Mouse (Mus musculus) liver, embryonic 16.5 days (tissue): ENCODE data around the gene Usp8. TPM values are rescaled to one million over a fixed set of nuclear protein-coding genes. Genes with fewer than 3 reads are reported as not detected.
A peak's percentile ranks its signal among the peaks of the same experiment; 100 is the strongest.

Experiments used
- ATAC-seq: fragments of 200-750 bp; cut with Nextera tagmentation; 2 replicates; pipeline ENCODE4 v1.8.0; 2017; ENCODE audit warnings: low read depth, mild to moderate bottlenecking, moderate number of reproducible peaks, moderate library complexity
- H3K27ac ChIP-seq: fragments of 300-500 bp; sonication (generic); 2 replicates; pipeline ENCODE4 v1.5.1; 2014; ENCODE audit warnings: mild to moderate bottlenecking, low read length
- H3K27me3 ChIP-seq: fragments of 300-500 bp; sonication (generic); 2 replicates; pipeline ENCODE4 v1.6.1; 2014; ENCODE audit warnings: low read depth, low read length, mixed read lengths; ENCODE audit not compliant: control insufficient read depth, insufficient read depth
- H3K36me3 ChIP-seq: fragments of 300-500 bp; sonication (generic); 2 replicates; pipeline ENCODE4 v1.6.1; 2014; ENCODE audit warnings: mild to moderate bottlenecking; ENCODE audit not compliant: control insufficient read depth, insufficient read depth
- H3K4me1 ChIP-seq: fragments of 300-500 bp; sonication (generic); 2 replicates; pipeline ENCODE4 v1.6.1; 2014; ENCODE audit warnings: low read depth, low read length, mixed read lengths; ENCODE audit not compliant: control insufficient read depth
- H3K4me2 ChIP-seq: fragments of 300-500 bp; sonication (generic); 2 replicates; pipeline ENCODE4 v1.6.1; 2014; ENCODE audit warnings: low read depth, low read length, mixed read lengths
- H3K4me3 ChIP-seq: fragments of 300-500 bp; sonication (generic); 2 replicates; pipeline ENCODE4 v1.5.1; 2014; ENCODE audit warnings: low read depth, mild to moderate bottlenecking, low read length
- H3K9ac ChIP-seq: fragments of 300-500 bp; sonication (generic); 2 replicates; pipeline ENCODE4 v1.6.1; 2014; ENCODE audit warnings: low read depth, low read length
- H3K9me3 ChIP-seq: fragments of 300-500 bp; sonication (generic); replicated peaks from 2 replicates; pipeline ENCODE4 v1.6.1; 2016; ENCODE audit warnings: low read length; ENCODE audit not compliant: control insufficient read depth
- WGBS: fragments of 180-500 bp; shearing (Covaris S2); extraction: QIAGEN DNeasy Blood & Tissue Kit; methylation state at CpG from one replicate; pipeline ENCODE4 v1.1.7; 2014; ENCODE audit not compliant: insufficient replicate concordance; 5-methylcytosine and 5-hydroxymethylcytosine counted together
- polyA plus RNA-seq: library from polyadenylated mRNA; unstranded; fragments of >200 nt; fragmentation: Nextera tagmentation; extraction: Ambion mirVana; gene quantifications from 2 replicates; pipeline ENCODE4 v1.2.1, GENCODE M21; 2015

Gene Usp8
- 18.2 and 19.1 TPM in 2 replicates for polyA plus RNA-seq

GRCm38 (mm10) chr2:126706759-126707437, at the start of gene Usp8:
TSS of gene Usp8 (plus strand) at chr2:126707328.
- Histone ChIP-seq H3K9me3 (no peaks in the 10 kb centered on the region), H3K4me3 (peak within 1 kb of the TSS; percentile 95), H3K4me2 (peak within 1 kb of the TSS; percentile 89), H3K27me3 (no peaks in the 10 kb centered on the region), H3K4me1 (peaks cover 10% of the 10 kb centered on the region), H3K9ac (peak within 1 kb of the TSS; percentile 90), H3K27ac (peak within 1 kb of the TSS; percentile 80), H3K36me3 (no peaks in the 10 kb centered on the region)
- 2% methylated on average over 47 of the region's 47 CpGs for WGBS
- ATAC-seq, result peak; percentile 100

DNA sequence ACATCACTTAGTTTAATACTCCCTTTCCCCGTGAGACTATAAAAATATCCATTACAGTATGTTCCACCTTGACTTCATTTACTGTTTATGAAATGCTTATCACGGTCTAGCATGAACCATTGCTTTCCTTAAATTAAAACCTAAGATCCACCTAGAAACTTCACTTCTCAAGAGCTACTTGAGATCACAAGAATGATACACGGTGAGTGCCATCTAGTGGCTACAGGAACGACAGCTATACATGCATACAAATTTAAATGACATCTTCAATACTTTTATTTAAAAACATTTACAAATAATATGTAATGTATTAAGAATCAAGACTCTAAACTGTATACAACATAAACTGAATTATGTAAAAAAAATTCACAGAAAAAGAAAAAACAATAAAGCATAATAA, 43.6 kb upstream of the Usp8 start:
- H3K36me3 ChIP-seq, result no peaks in the 10 kb centered on the region
- WGBS, result 33% methylated on average over 4 of the region's 4 CpGs
- no peak overlapping the region for H3K9ac ChIP-seq
- no peaks in the 10 kb centered on the region for H3K4me1 ChIP-seq
- no peak for ATAC-seq
- H3K9me3 ChIP-seq, result no peaks in the 10 kb centered on the region
- H3K27ac ChIP-seq, result no peak overlapping the region
- H3K4me2 ChIP-seq, result no peak overlapping the region
- no peak overlapping the region for H3K4me3 ChIP-seq
- no peaks in the 10 kb centered on the region for H3K27me3 ChIP-seq

GRCm38 (mm10) chr2:126665984-126666383, 41.1 kb upstream of the Usp8 start:
- Histone ChIP-seq H3K4me2 (no peak overlapping the region), H3K9ac (no peak overlapping the region), H3K4me1 (no peaks in the 10 kb centered on the region; the same call in 1 of the 2 replicates), H3K27me3 (no peaks in the 10 kb centered on the region), H3K36me3 (no peaks in the 10 kb centered on the region), H3K27ac (no peak overlapping the region), H3K4me3 (no peak overlapping the region), H3K9me3 (no peaks in the 10 kb centered on the region)
- no peak for ATAC-seq
- WGBS, result 50% methylated on average over 3 of the region's 3 CpGs

DNA sequence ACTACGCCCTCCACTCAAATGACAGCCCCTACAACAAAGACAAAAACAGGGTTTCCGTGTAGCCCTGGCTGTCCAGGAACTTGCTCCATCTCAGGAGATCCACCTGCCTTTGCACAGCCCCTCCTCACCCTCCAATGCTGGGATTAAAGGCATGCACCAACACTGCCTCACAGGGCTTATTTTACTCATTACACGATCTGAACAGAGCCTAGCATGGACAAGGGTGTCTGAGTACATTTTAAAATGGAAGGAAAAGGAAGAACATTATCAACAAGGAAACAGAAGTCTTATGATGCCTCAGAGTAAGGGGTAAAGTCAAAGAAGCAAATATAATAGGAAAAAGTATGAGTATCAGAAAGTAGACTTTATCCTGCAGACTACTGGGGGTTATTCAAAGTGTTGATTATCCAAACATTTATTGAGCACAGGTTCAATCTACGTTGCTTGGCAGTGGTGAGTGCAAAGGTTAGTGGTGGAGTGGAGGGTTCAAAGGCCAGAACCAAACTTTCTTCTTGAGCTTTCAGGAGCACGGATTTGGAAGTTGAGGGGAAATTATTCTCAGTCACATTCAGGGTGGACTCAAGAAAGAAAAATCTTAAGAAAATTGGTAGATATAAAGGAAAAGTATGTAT, 38.4 kb upstream of the Usp8 start:
- no peak overlapping the region for H3K27ac ChIP-seq
- no peak overlapping the region for H3K4me2 ChIP-seq

DNA sequence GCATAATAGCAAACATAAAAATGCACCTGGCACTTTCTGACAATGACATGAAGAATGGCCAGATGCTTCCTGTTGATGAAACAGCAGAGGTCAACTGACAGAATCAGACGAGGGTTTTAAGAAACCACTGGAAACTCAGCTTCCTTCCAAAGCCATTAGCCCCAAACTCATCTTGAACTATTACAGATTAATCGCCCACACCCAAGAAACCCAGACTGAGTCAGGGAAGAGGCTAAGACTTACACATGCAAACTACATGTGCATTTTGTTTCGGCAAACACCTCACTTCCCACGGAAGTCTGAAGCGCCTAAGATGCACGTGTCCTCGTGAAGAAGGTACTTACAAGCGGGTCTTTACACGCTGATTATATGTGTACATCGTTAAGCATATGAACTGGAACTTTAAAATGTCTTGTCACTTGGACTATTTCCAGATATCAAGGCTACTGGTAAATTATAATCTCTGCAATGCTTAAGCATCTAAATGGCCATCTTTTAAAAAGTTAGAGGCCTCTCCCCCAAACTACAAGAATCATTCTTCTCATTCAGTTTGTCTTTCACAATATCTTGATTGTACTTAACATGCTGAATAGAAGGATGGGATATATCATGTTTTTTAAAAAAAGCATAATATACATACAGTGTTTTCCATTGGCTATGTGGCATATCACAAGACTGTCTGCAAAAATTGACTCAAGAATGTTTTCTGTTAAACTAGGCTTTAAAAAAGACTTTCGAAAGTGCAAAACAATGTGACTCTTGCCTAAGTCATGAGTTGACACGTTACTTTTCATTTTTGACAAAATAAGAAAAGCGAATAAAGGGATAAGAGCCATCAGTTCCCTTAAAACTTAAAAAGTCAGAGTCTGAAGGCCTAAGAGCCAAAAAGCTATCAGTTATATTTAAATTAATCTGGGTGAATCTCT, 33.5 kb upstream of the Usp8 start:
- Histone ChIP-seq H3K36me3 (no peaks in the 10 kb centered on the region), H3K9ac (peak overlapping the region; percentile 96), H3K4me2 (peak overlapping the region; percentile 82), H3K27ac (peak overlapping the region; percentile 97), H3K27me3 (no peaks in the 10 kb centered on the region), H3K9me3 (no peaks in the 10 kb centered on the region), H3K4me3 (peak overlapping the region; percentile 96), H3K4me1 (peaks cover 23% of the 10 kb centered on the region)
- WGBS, result 13% methylated on average over 13 of the region's 13 CpGs
- no peak for ATAC-seq

More for the DNA sequence above, 38.4 kb upstream of the Usp8 start:
- Histone ChIP-seq H3K4me1 (peaks cover 14% of the 10 kb centered on the region), H3K9me3 (no peaks in the 10 kb centered on the region), H3K27me3 (no peaks in the 10 kb centered on the region), H3K9ac (no peak overlapping the region), H3K4me3 (no peak overlapping the region), H3K36me3 (no peaks in the 10 kb centered on the region)
- ATAC-seq, result no peak; the same call in 1 of the 2 replicates
- 69% methylated on average over 5 of the region's 5 CpGs for WGBS

GRCm38 (mm10) chr2:126674441-126675168, 32.5 kb upstream of the Usp8 start:
- ATAC-seq, result peak; percentile 53
- no peaks in the 10 kb centered on the region for H3K36me3 ChIP-seq
- peak overlapping the region; percentile 96 for H3K4me3 ChIP-seq
- H3K27ac ChIP-seq, result peak overlapping the region; percentile 97
- WGBS, result under 1% methylated on average over 66 of the region's 77 CpGs
- H3K9me3 ChIP-seq, result no peaks in the 10 kb centered on the region
- H3K27me3 ChIP-seq, result no peaks in the 10 kb centered on the region
- peak overlapping the region; percentile 96 for H3K9ac ChIP-seq
- peaks cover 23% of the 10 kb centered on the region for H3K4me1 ChIP-seq
- peak overlapping the region; percentile 82 for H3K4me2 ChIP-seq

- Histone ChIP-seq H3K27ac (peak overlapping the region; percentile 97), H3K27me3 (no peaks in the 10 kb centered on the region), H3K4me1 (peaks cover 23% of the 10 kb centered on the region), H3K36me3 (no peaks in the 10 kb centered on the region), H3K9me3 (no peaks in the 10 kb centered on the region), H3K4me2 (peak overlapping the region; percentile 82), H3K4me3 (peak overlapping the region; percentile 96), H3K9ac (peak overlapping the region; percentile 96)
- under 1% methylated on average over 99 of the region's 99 CpGs for WGBS
- ATAC-seq, result peak; percentile 87
Measured at GRCm38 (mm10) chr2:126675169-126676121, 31.7 kb upstream of the Usp8 start.
